Mouse (Mus musculus): ENCODE measurements at regions not wholly inside any gene's neighbourhood (a gene's known extent, or its start where the extent isn't known, plus 50 kb on each side); places are given as distances from the start of the nearest gene placed in this dataset.
A peak's percentile ranks its signal among the peaks of the same experiment; 100 is the strongest.

GRCm38 (mm10) chr19:56016548-56017346 lies 270.2 kb upstream of the Habp2 start:
- Histone ChIP-seq H3K4me3 (replicated peaks) (no peak overlapping the region), H3K4me1 (peaks cover 13% of the 10 kb centered on the region; the same call in 1 of the 2 replicates), H3K27ac (peak overlapping the region; percentile 59), H3K27me3 (no peaks in the 10 kb centered on the region), H3K4me2 (no peak overlapping the region), H3K36me3 (no peaks in the 10 kb centered on the region), H3K9ac (no peak overlapping the region), H3K9me3 (replicated peaks) (no peaks in the 10 kb centered on the region)
- ATAC-seq (replicated peaks; ENCODE audit: low FRiP score), result no peak
- WGBS, result 87% methylated on average over 4 of the region's 4 CpGs

GRCm38 (mm10) chr19:56017524-56017923 lies 269.4 kb upstream of the Habp2 start:
- Histone ChIP-seq H3K4me1 (peaks cover 19% of the 10 kb centered on the region), H3K4me2 (no peak overlapping the region), H3K9me3 (replicated peaks) (no peaks in the 10 kb centered on the region), H3K27me3 (no peaks in the 10 kb centered on the region), H3K36me3 (no peaks in the 10 kb centered on the region), H3K4me3 (replicated peaks) (no peak overlapping the region), H3K9ac (no peak overlapping the region), H3K27ac (peak overlapping the region; percentile 59)
- no peak for ATAC-seq (replicated peaks; ENCODE audit: low FRiP score)
- WGBS, result 56% methylated on average over 7 of the region's 7 CpGs

DNA sequence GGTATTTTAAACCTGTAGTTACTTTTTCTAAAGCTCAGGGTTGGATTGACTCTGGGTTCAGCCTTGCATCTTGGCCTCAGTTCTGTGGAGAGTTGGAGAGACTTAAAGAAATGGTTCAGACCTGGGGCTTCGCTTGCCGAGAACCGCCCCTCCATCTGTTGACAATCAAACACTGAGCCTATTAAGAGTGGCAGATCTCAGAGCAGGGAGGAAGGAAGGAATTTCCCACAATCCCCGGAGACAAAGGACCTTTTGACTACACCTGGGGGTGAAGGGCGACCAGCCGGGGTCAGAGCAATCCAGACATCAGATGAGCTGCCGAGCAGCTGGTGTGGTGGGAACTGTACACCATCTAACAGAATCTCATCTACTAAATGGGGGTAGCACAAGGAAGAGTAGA lies 267.8 kb upstream of the Habp2 start:
- H3K4me1 ChIP-seq, result peaks cover 19% of the 10 kb centered on the region
- H3K27me3 ChIP-seq, result no peaks in the 10 kb centered on the region
- no peaks in the 10 kb centered on the region for H3K9me3 ChIP-seq (replicated peaks)
- H3K36me3 ChIP-seq, result no peaks in the 10 kb centered on the region
- no peak overlapping the region for H3K4me2 ChIP-seq
- H3K9ac ChIP-seq, result no peak overlapping the region
- H3K4me3 ChIP-seq (replicated peaks), result no peak overlapping the region
- no peak overlapping the region for H3K27ac ChIP-seq
- WGBS, result 59% methylated on average over 7 of the region's 7 CpGs
- ATAC-seq (replicated peaks; ENCODE audit: low FRiP score), result no peak

- H3K27ac ChIP-seq, result 0 out of 2 replicates have a peak overlapping the region, but pooled peaks have one; percentile 6
- H3K9ac ChIP-seq, result no peak overlapping the region
- no peaks in the 10 kb centered on the region for H3K36me3 ChIP-seq
- H3K4me2 ChIP-seq, result no peak overlapping the region
- H3K9me3 ChIP-seq (replicated peaks), result peaks cover 2% of the 10 kb centered on the region; the same call in 1 of the 2 replicates
- 19% methylated on average over 6 of the region's 6 CpGs for WGBS
- H3K4me3 ChIP-seq (replicated peaks), result no peak overlapping the region
- ATAC-seq (replicated peaks; ENCODE audit: low FRiP score), result 0 out of 2 replicates have a peak, but pooled peaks have one; percentile 46
- peaks cover 9% of the 10 kb centered on the region for H3K4me1 ChIP-seq
- H3K27me3 ChIP-seq, result no peaks in the 10 kb centered on the region
These were observed 264.6 kb upstream of the Habp2 start for GRCm38 (mm10) chr19:56022348-56022747.

- Histone ChIP-seq H3K4me1 (peaks cover 14% of the 10 kb centered on the region), H3K27me3 (no peaks in the 10 kb centered on the region), H3K36me3 (no peaks in the 10 kb centered on the region), H3K4me2 (no peak overlapping the region), H3K9ac (no peak overlapping the region), H3K4me3 (replicated peaks) (no peak overlapping the region), H3K9me3 (replicated peaks) (peaks cover 4% of the 10 kb centered on the region; the same call in 1 of the 2 replicates), H3K27ac (0 out of 2 replicates have a peak overlapping the region, but pooled peaks have one; percentile 18)
- no peak for ATAC-seq (replicated peaks; ENCODE audit: low FRiP score)
- 50% methylated on average over 4 of the region's 4 CpGs for WGBS
These were observed 262.3 kb upstream of the Habp2 start for GRCm38 (mm10) chr19:56024599-56024998.

GRCm38 (mm10) chr19:56029428-56030281 lies 257.3 kb upstream of the Habp2 start:
- H3K9ac ChIP-seq, result 0 out of 2 replicates have a peak overlapping the region, but pooled peaks have one; percentile 5
- H3K9me3 ChIP-seq (replicated peaks), result peaks cover 4% of the 10 kb centered on the region; the same call in 1 of the 2 replicates
- H3K27ac ChIP-seq, result peak overlapping the region; percentile 83
- H3K4me1 ChIP-seq, result peaks cover 14% of the 10 kb centered on the region
- 9% methylated on average over 21 of the region's 21 CpGs for WGBS
- no peaks in the 10 kb centered on the region for H3K27me3 ChIP-seq
- H3K4me2 ChIP-seq, result 0 out of 2 replicates have a peak overlapping the region, but pooled peaks have one; percentile 2
- no peak overlapping the region for H3K4me3 ChIP-seq (replicated peaks)
- no peaks in the 10 kb centered on the region for H3K36me3 ChIP-seq
- ATAC-seq (replicated peaks; ENCODE audit: low FRiP score), result peak; percentile 87

GRCm38 (mm10) chr19:56030401-56030925 lies 256.5 kb upstream of the Habp2 start:
- Histone ChIP-seq H3K27ac (peak overlapping the region; percentile 22; the same call in 1 of the 2 replicates), H3K4me3 (replicated peaks) (no peak overlapping the region), H3K9ac (no peak overlapping the region), H3K4me2 (no peak overlapping the region), H3K4me1 (peaks cover 20% of the 10 kb centered on the region), H3K9me3 (replicated peaks) (peaks cover 4% of the 10 kb centered on the region; the same call in 1 of the 2 replicates), H3K27me3 (no peaks in the 10 kb centered on the region), H3K36me3 (no peaks in the 10 kb centered on the region)
- WGBS, result 77% methylated on average over 4 of the region's 4 CpGs
- no peak for ATAC-seq (replicated peaks; ENCODE audit: low FRiP score)

DNA sequence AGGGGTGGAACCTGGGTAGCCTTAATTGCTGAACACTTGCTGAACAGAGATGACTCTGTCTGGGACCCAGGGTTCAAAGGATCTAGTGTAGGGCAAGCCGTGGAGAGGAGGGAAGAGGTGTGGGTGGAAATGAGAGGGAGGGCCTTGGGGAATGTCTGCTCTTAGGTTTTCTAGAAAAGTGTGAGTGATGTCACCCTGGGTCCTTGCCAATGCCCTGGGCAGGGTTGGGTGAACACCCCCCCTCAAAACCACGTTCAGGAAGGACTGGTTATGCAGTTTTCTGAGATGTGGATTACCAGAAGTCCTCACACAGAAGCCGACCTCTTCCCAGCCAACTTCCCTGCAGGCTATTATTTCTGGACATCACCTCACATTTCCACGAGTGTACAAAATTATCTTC lies 252.4 kb upstream of the Habp2 start:
- Histone ChIP-seq H3K27ac (no peak overlapping the region), H3K27me3 (no peaks in the 10 kb centered on the region), H3K9ac (no peak overlapping the region), H3K4me2 (no peak overlapping the region), H3K4me1 (peaks cover 13% of the 10 kb centered on the region), H3K36me3 (no peaks in the 10 kb centered on the region), H3K9me3 (replicated peaks) (no peaks in the 10 kb centered on the region), H3K4me3 (replicated peaks) (no peak overlapping the region)
- ATAC-seq (replicated peaks; ENCODE audit: low FRiP score), result no peak
- 59% methylated on average over 4 of the region's 4 CpGs for WGBS

DNA sequence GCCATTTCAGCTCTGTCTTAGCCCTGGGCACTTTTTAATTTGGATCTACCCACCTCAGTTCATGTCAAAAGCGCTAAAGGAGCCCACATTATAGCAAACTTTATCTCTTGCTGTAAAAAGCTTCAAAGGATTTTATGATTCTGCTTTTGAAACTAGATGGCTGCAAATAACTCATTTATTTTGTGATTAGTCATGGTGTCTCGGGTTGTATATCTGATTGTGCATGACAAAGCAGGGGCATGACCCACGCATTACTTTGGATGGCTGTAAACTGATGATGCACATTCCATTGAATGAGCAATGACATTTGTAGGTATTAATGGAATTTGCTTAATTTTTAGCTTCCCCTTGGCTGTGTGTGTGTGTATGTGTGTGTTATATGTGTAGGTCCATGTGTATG lies 249.4 kb upstream of the Habp2 start:
- Histone ChIP-seq H3K27me3 (no peaks in the 10 kb centered on the region), H3K9ac (no peak overlapping the region), H3K27ac (no peak overlapping the region), H3K4me2 (no peak overlapping the region), H3K4me1 (0 out of 2 replicates have a peak, but pooled peaks cover 7% of the 10 kb centered on the region), H3K4me3 (replicated peaks) (no peak overlapping the region), H3K36me3 (no peaks in the 10 kb centered on the region), H3K9me3 (replicated peaks) (no peaks in the 10 kb centered on the region)
- WGBS, result 75% methylated on average over 3 of the region's 3 CpGs
- no peak for ATAC-seq (replicated peaks; ENCODE audit: low FRiP score)

DNA sequence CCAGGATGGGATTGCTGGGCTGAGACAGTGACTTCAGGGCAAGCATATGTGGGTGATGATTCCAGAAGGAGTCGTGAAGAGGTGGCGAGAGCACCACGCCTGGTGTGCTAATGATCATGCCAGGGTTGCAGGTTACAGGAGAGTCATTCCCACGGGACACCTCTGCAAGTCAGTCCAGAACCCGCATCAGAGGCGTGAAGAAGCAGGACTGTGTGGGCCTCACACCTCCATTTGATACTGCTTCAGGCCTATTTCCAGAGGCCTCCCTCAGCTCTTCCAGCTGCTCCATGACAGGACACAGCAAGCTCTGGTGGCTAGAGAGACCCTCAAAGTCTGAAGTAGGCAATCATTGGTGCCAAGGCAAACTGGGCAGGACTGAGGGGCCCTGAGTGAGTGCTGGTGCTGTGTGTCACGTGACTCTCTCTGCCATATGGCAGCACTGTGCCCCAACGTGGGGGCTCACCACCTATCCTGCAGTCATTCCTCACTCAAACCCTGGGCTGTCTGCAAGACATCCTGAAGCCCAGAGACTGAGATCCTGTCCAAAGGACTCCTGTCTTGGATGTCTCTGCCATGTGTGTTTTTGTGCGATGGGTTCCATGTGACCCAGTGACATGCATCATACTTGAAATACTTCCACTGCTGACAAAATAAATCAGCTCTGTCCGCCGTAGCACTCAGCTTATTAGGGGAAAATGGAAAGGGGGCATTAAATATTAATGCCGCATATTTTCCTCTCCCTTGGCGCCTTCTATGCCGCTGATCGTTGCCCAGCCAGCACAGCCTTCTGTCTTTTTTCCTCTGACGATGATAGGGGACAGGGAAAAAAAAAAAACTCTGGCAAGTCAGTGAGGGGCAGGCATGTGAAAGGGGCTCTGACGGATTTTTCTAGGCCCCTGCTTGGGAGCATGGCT lies 247.6 kb upstream of the Habp2 start:
- ATAC-seq (replicated peaks; ENCODE audit: low FRiP score), result no peak
- Histone ChIP-seq H3K4me1 (0 out of 2 replicates have a peak, but pooled peaks cover 7% of the 10 kb centered on the region), H3K27me3 (no peaks in the 10 kb centered on the region), H3K4me3 (replicated peaks) (no peak overlapping the region), H3K4me2 (no peak overlapping the region), H3K36me3 (no peaks in the 10 kb centered on the region), H3K27ac (no peak overlapping the region), H3K9ac (no peak overlapping the region), H3K9me3 (replicated peaks) (no peaks in the 10 kb centered on the region)
- WGBS, result 77% methylated on average over 17 of the region's 17 CpGs

- Histone ChIP-seq H3K4me3 (replicated peaks) (no peak overlapping the region), H3K9ac (no peak overlapping the region), H3K4me1 (no peaks in the 10 kb centered on the region), H3K27me3 (no peaks in the 10 kb centered on the region), H3K27ac (no peak overlapping the region), H3K4me2 (no peak overlapping the region), H3K9me3 (replicated peaks) (no peaks in the 10 kb centered on the region), H3K36me3 (no peaks in the 10 kb centered on the region)
- WGBS, result 80% methylated on average over 3 of the region's 3 CpGs
- ATAC-seq (replicated peaks; ENCODE audit: low FRiP score), result no peak
These were observed 245.0 kb upstream of the Habp2 start for GRCm38 (mm10) chr19:56041930-56042329.
